Mouse (Mus musculus) ES-E14 (cell line): Measurements from ENCODE around the gene Smad9.

ENCODE experiments used
- CHD2 ChIP-seq: IDR thresholded peaks from 2 replicates; pipeline ENCODE4 v1.6.1; 2014; ENCODE audit warnings: mild to moderate bottlenecking, low read depth, low read length, inconsistent platforms
- MAFK ChIP-seq: IDR thresholded peaks from 2 replicates; pipeline ENCODE4 v1.6.1; 2014; ENCODE audit warnings: mild to moderate bottlenecking, low read depth, low read length, inconsistent platforms; ENCODE audit not compliant: insufficient read depth
- ZC3H11A ChIP-seq: IDR thresholded peaks from 2 replicates; pipeline ENCODE4 v1.6.1; 2012; ENCODE audit warnings: low read depth, mild to moderate bottlenecking, inconsistent platforms, low read length, borderline replicate concordance
- ZNF384 ChIP-seq: IDR thresholded peaks from 2 replicates; pipeline ENCODE4 v1.6.1; 2012; ENCODE audit warnings: low read depth, low read length, inconsistent platforms

DNA sequence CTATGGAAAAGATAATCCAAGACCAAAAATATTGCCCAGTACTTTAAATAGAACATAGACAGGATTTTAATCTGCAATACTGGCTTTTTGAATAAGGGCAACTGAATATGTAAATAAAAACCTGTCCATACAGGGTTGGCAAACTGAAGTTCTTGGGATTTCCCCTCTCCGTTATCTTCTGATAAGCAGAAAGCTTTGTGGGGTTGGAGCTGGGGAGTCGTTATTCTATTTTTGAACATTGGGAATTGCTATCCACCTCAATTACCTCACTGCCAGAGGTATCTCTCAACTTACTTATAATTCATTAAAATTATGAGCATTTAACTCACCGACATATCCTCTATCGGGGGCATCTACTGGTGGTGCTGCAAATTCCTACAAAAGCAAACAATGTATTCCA is 23.0 kb upstream of the Smad9 start:
- TF ChIP-seq MAFK (no peak), CHD2 (no peak), ZNF384 (no peak), ZC3H11A (no peak)
